Mouse (Mus musculus) lung, adult 2 months (tissue): ENCODE data around the gene Pnpla3.
"Not testable (repeated sequence)": the region's sequence is repeated elsewhere in the genome, so short reads cannot be mapped to it uniquely, and the experiment has no call there.

Experiments
- CTCF ChIP-seq: fragments of 200-500 bp; IDR thresholded peaks from 2 replicates; pipeline ENCODE4 v1.5.1; 2011; ENCODE audit warnings: mild to moderate bottlenecking, low read length, control low read depth; ENCODE audit not compliant: insufficient read depth
- POLR2A ChIP-seq: fragments of 200-500 bp; IDR thresholded peaks from 2 replicates; pipeline ENCODE4 v1.6.1; 2011; ENCODE audit warnings: low read depth, mild to moderate bottlenecking, control low read depth, low read length, borderline replicate concordance; ENCODE audit errors: extremely low read depth

DNA sequence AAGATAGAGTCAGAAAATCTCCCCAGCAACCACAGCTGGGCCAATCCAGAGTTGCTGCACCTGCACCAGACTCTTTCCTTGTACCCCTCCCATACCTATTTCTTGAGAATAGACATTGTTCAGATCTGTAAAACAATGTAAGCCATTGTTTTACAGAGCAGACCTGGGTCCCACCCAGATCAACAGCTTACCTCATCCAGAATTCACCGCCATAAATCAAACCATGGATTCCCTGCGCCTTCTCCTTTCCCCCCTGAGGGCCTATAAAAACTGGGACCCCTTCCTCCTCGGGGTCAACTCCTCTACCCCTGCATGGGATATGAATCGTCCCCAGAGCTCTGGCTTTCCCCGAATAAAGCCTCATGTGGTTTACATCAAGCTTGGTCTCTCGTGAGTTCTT, 10.1 kb upstream of the Pnpla3 start:
- TF ChIP-seq CTCF, POLR2A: not testable (repeated sequence)
